Mouse (Mus musculus) heart, adult 10 weeks (tissue): Measurements from ENCODE around the gene Adgrd1. TPM values are rescaled to one million over a fixed set of nuclear protein-coding genes. Genes with fewer than 3 reads are reported as not detected.

Experiments
- polyA plus RNA-seq: library from polyadenylated mRNA; stranded (reverse); fragments of 350-450 nt; fragmentation: Illumina TruSeq; extraction: RNeasy Lipid Tissue Mini Kit (QIAGEN cat#74804); gene quantifications from one replicate; pipeline ENCODE4 v1.2.3, GENCODE M21; 2014; ENCODE audit warnings: low read depth, low replicate concordance

Gene Adgrd1
- polyA plus RNA-seq: 4.5 TPM

GRCm38 (mm10) chr5:129096511-129096910, at the start of gene Adgrd1:
Adgrd1 (plus strand) TSS chr5:129096750.

Other genes starting within 250 kb of the Adgrd1 start
- not detected for gene Rimbp2, start 143.3 kb upstream of the Adgrd1 start, polyA plus RNA-seq
- gene Stx2, start 88.2 kb upstream of the Adgrd1 start, polyA plus RNA-seq: 12.9 TPM
- 140 TPM for gene Ran, start 76.7 kb upstream of the Adgrd1 start, polyA plus RNA-seq